Mouse (Mus musculus): ENCODE data around the gene Bcl2a1d. TPM values are rescaled to one million over a fixed set of nuclear protein-coding genes. Genes with fewer than 3 reads are reported as not detected.
"Not testable (repeated sequence)": the region's sequence is repeated elsewhere in the genome, so short reads cannot be mapped to it uniquely, and the experiment has no call there.

Gene Bcl2a1d
- total and polyA plus RNA-seq, 2 experiments from 2014 or later: 0.23 TPM; not detected in 1

DNA sequence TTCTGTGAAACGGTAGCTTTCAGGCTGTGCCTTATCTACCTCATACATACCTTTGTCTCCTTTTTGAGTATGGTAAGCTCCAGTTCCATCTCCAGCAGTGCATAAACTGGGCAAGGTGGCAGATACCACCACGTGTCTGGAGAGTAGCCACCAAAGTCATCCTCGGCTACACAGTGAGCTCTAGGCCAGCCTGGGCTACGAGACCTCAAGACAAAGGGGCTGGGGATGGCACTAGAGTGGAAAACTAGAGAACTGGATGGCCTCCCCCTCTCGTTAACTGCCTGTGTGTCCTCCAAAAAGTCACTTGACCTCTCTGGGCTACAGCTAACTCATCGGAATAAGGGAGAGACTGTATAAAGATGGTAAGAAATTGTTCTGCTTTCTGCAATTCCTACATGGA, 22.4 kb downstream of the Bcl2a1d start:
- no peak overlapping the region for H3K27ac ChIP-seq
- H3K27me3 ChIP-seq (ENCODE audit: insufficient read depth, low read length): no peaks in the 10 kb centered on the region
- H3K4me1 ChIP-seq (ENCODE audit: insufficient read depth, low read length): no peaks in the 10 kb centered on the region
- H3K9me3 ChIP-seq (ENCODE audit: low read length): no peaks in the 10 kb centered on the region
- DNase-seq (ENCODE audit: low spot score) (no peak), ATAC-seq (no peak)
- H3K9ac ChIP-seq (replicated peaks; ENCODE audit: low read length): no peak overlapping the region
- H3K36me3 ChIP-seq (ENCODE audit: insufficient read depth, low read length): no peaks in the 10 kb centered on the region
- 91% methylated on average over 6 of the region's 6 CpGs for WGBS
- no peak overlapping the region for H3K4me2 ChIP-seq (ENCODE audit: low read depth, low read length)
- H3K4me3 ChIP-seq (ENCODE audit: low read length): no peak overlapping the region
- no peak for TF ChIP-seq CTCF (IDR thresholded peaks at IDR 0.05; ENCODE audit: low read depth)

GRCm38 (mm10) chr9:88706700-88707099, 25.0 kb downstream of the Bcl2a1d start:
- no peak overlapping the region for H3K4me2 ChIP-seq (ENCODE audit: low read depth, low read length)
- WGBS: 83% methylated on average over 4 of the region's 4 CpGs
- no peak overlapping the region for H3K9ac ChIP-seq (replicated peaks; ENCODE audit: low read length)
- H3K4me3 ChIP-seq (ENCODE audit: low read length): no peak overlapping the region
- H3K27me3 ChIP-seq (ENCODE audit: insufficient read depth, low read length): no peaks in the 10 kb centered on the region
- H3K27ac ChIP-seq: no peak overlapping the region
- no peak for ATAC-seq
- no peaks in the 10 kb centered on the region for H3K4me1 ChIP-seq (ENCODE audit: insufficient read depth, low read length)
- H3K9me3 ChIP-seq (ENCODE audit: low read length): no peaks in the 10 kb centered on the region
- no peak for DNase-seq (ENCODE audit: low spot score)
- no peak for TF ChIP-seq CTCF (IDR thresholded peaks at IDR 0.05; ENCODE audit: low read depth)
- no peaks in the 10 kb centered on the region for H3K36me3 ChIP-seq (ENCODE audit: insufficient read depth, low read length)

GRCm38 (mm10) chr9:88705157-88705556, 26.6 kb downstream of the Bcl2a1d start:
- H3K27me3 ChIP-seq (ENCODE audit: insufficient read depth, low read length); H3K4me1 ChIP-seq (ENCODE audit: insufficient read depth, low read length); H3K27ac ChIP-seq; H3K9ac ChIP-seq (replicated peaks; ENCODE audit: low read length); DNase-seq (ENCODE audit: low spot score); H3K4me3 ChIP-seq (ENCODE audit: low read length); H3K4me2 ChIP-seq (ENCODE audit: low read depth, low read length); H3K36me3 ChIP-seq (ENCODE audit: insufficient read depth, low read length); H3K9me3 ChIP-seq (ENCODE audit: low read length); ATAC-seq: not testable (repeated sequence)
- WGBS: 61% methylated on average over 8 of the region's 8 CpGs

GRCm38 (mm10) chr9:88698746-88699145, 33.0 kb downstream of the Bcl2a1d start:
- H3K9ac ChIP-seq (replicated peaks; ENCODE audit: low read length); DNase-seq (ENCODE audit: low spot score); H3K36me3 ChIP-seq (ENCODE audit: insufficient read depth, low read length); H3K4me3 ChIP-seq (ENCODE audit: low read length); H3K4me1 ChIP-seq (ENCODE audit: insufficient read depth, low read length); H3K4me2 ChIP-seq (ENCODE audit: low read depth, low read length); H3K27ac ChIP-seq; H3K27me3 ChIP-seq (ENCODE audit: insufficient read depth, low read length); H3K9me3 ChIP-seq (ENCODE audit: low read length): not testable (repeated sequence)
- no CpG with 5 or more reads among the region's 2 CpGs for WGBS
- ATAC-seq: peak; percentile 66; the same call in 1 of the 2 replicates

- not testable (repeated sequence) for ATAC-seq; DNase-seq (ENCODE audit: low spot score)
- WGBS: 90% methylated on average over 2 of the region's 2 CpGs
Observed at GRCm38 (mm10) chr9:88691307-88691706, 40.4 kb downstream of the Bcl2a1d start.

DNA sequence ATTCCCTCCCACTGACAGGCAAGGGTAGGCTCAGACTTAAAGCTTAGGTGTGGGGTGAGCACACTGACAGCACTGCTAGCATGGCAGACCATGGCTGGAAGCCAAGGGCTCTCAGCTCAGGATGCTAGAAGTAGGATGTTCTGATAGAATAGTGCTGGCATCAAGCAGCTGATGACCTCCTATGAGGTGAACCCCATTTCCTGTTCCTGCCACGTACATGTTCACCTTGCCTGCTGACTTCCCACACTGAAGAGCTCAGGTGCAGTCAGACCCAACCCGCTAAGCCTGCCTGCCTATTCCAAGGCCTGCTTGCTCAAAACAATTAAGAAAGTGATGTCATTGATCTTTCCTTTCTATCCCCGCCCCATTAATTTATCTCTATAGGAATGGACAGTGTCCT, 42.3 kb downstream of the Bcl2a1d start:
- H3K9ac ChIP-seq (replicated peaks; ENCODE audit: low read length); DNase-seq (ENCODE audit: low spot score); H3K4me3 ChIP-seq (ENCODE audit: low read length); H3K27me3 ChIP-seq (ENCODE audit: insufficient read depth, low read length); H3K27ac ChIP-seq; H3K36me3 ChIP-seq (ENCODE audit: insufficient read depth, low read length); H3K4me1 ChIP-seq (ENCODE audit: insufficient read depth, low read length); ATAC-seq; H3K9me3 ChIP-seq (ENCODE audit: low read length); H3K4me2 ChIP-seq (ENCODE audit: low read depth, low read length): not testable (repeated sequence)
- WGBS: 96% methylated on average over 3 of the region's 3 CpGs

More at GRCm38 (mm10) chr9:88691307-88691706, 40.4 kb downstream of the Bcl2a1d start:
- H3K27ac ChIP-seq; H3K27me3 ChIP-seq (ENCODE audit: insufficient read depth, low read length); H3K36me3 ChIP-seq (ENCODE audit: insufficient read depth, low read length); H3K4me1 ChIP-seq (ENCODE audit: insufficient read depth, low read length); H3K9ac ChIP-seq (replicated peaks; ENCODE audit: low read length); H3K4me2 ChIP-seq (ENCODE audit: low read depth, low read length); H3K9me3 ChIP-seq (ENCODE audit: low read length); H3K4me3 ChIP-seq (ENCODE audit: low read length): not testable (repeated sequence)

GRCm38 (mm10) chr9:88686719-88687118, 45.0 kb downstream of the Bcl2a1d start:
- H3K27ac ChIP-seq; H3K9me3 ChIP-seq (ENCODE audit: low read length); H3K4me1 ChIP-seq (ENCODE audit: insufficient read depth, low read length); H3K27me3 ChIP-seq (ENCODE audit: insufficient read depth, low read length); ATAC-seq; DNase-seq (ENCODE audit: low spot score); H3K36me3 ChIP-seq (ENCODE audit: insufficient read depth, low read length); H3K4me2 ChIP-seq (ENCODE audit: low read depth, low read length); H3K9ac ChIP-seq (replicated peaks; ENCODE audit: low read length); H3K4me3 ChIP-seq (ENCODE audit: low read length): not testable (repeated sequence)
- 73% methylated on average over 1 of the region's 1 CpGs for WGBS

Other genes with a start within 250 kb of the Bcl2a1d start
- gene Syncrip, start 249.3 kb downstream of the Bcl2a1d start, total RNA-seq (2014; rRNA removed): 55.0 and 59.5 TPM in 2 replicates
- gene Syncrip, start 249.3 kb downstream of the Bcl2a1d start, polyA plus RNA-seq (2015; fragmentation: Nextera tagmentation; extraction: Ambion mirVana): 70.0 and 72.4 TPM in 2 replicates
- gene Zfp949, start 183.9 kb downstream of the Bcl2a1d start, total RNA-seq (2014; rRNA removed): 15.6 and 17.7 TPM in 2 replicates
- 15.9 and 16.9 TPM in 2 replicates for gene Zfp949, start 183.9 kb downstream of the Bcl2a1d start, polyA plus RNA-seq (2015; fragmentation: Nextera tagmentation; extraction: Ambion mirVana)
- not detected in 2 replicates for gene Trim43a, start 151.0 kb downstream of the Bcl2a1d start, total RNA-seq (2014; rRNA removed)
- gene Trim43a, start 151.0 kb downstream of the Bcl2a1d start, polyA plus RNA-seq (2015; fragmentation: Nextera tagmentation; extraction: Ambion mirVana): 0.16 TPM in 1 of 2 replicates, not detected in the other
- gene Mthfsl, start 11.6 kb downstream of the Bcl2a1d start, total RNA-seq (2014; rRNA removed): 9.2 and 21.7 TPM in 2 replicates
- gene Mthfsl, start 11.6 kb downstream of the Bcl2a1d start, polyA plus RNA-seq (2015; fragmentation: Nextera tagmentation; extraction: Ambion mirVana): 52.2 and 57.8 TPM in 2 replicates
- gene Trim43c, start 107.2 kb upstream of the Bcl2a1d start, total RNA-seq (2014; rRNA removed): not detected in 2 replicates
- gene Trim43c, start 107.2 kb upstream of the Bcl2a1d start, polyA plus RNA-seq (2015; fragmentation: Nextera tagmentation; extraction: Ambion mirVana): not detected in 2 replicates
- gene Bcl2a1a, start 225.0 kb upstream of the Bcl2a1d start, total RNA-seq (2014; rRNA removed): not detected in 2 replicates
- not detected in 2 replicates for gene Bcl2a1a, start 225.0 kb upstream of the Bcl2a1d start, polyA plus RNA-seq (2015; fragmentation: Nextera tagmentation; extraction: Ambion mirVana)